31 mouse cellular contexts compared by ENCODE assay signal in genomic region chr4:144396316-144396715, GRCm38 (mm10). TPM values are rescaled to one million over a fixed set of nuclear protein-coding genes. Genes with fewer than 3 reads are reported as not detected.
DNase-seq lines count a peak whose midpoint lies in the region; ATAC-seq and TF ChIP-seq lines count a peak whose summit lies in the region.
"Had no signal": no experiment of that assay in that cellular context is flagged by ENCODE, and none has a peak within 500 bp of the region (broad histone marks: within the 10 kb centered on the region; RNA-seq: fewer than 3 reads in every experiment).

No protein-coding gene starts in this region.

- H3K4me1 ChIP-seq in forebrain, postnatal 0 days (ENCODE audit: insufficient read depth): no peaks in the 10 kb centered on the region

- H3K4me2 ChIP-seq in forebrain, postnatal 0 days (ENCODE audit: low read depth): no peak overlapping the region

- no peaks in the 10 kb centered on the region for H3K27me3 ChIP-seq in forebrain, postnatal 0 days (ENCODE audit: insufficient read depth, low read length)
- H3K27me3 ChIP-seq: CH12.LX, Patski had no signal

- peaks cover 34% of the 10 kb centered on the region for H3K9me3 ChIP-seq in forebrain, postnatal 0 days (ENCODE audit: low read length)

- TF ChIP-seq CTCF in forebrain, postnatal 0 days (IDR thresholded peaks at IDR 0.05; ENCODE audit: low read depth): no peak

- H3K9ac ChIP-seq in forebrain, postnatal 0 days: no peak overlapping the region

- H3K27ac ChIP-seq in forebrain, postnatal 0 days (ENCODE audit: low read depth, low read length): no peak overlapping the region

- no peak for ATAC-seq in forebrain, postnatal 0 days
- ATAC-seq: activated CD4-positive, CD25-positive, alpha-beta regulatory T cell, adult 4 months; CD4-positive, CD25-positive, alpha-beta regulatory T cell, adult 4 months; Patski had no signal

- peak; percentile 65 for DNase-seq in heart, adult 11 months
- no peak for DNase-seq in heart, postnatal 4 days
- peak; percentile 24 for DNase-seq in ES-CJ7 (ENCODE audit: low read depth, low spot score)
- DNase-seq in R1 (ENCODE audit: low read depth, low spot score): peak; percentile 52
- peak; percentile 41 for DNase-seq in ZHBTc4 (ENCODE audit: low read depth, low spot score)
- DNase-seq in gastrocnemius, adult 8-10 months (ENCODE audit: low spot score in 2 of 2): no peak
- DNase-seq in lung, postnatal 10 days: no peak
- no peak for DNase-seq in forebrain, postnatal 0 days
- DNase-seq: adrenal gland, adult 2 months; adrenal gland, adult 8-10 months; adrenal gland, postnatal 10 days; adrenal gland, postnatal 14 days; adrenal gland, postnatal 25 days; adrenal gland, postnatal 36 days; B cell, adult 2 months; cerebellum, adult 11 months; cerebellum, adult 11-12 months; cerebellum, adult 18-20 months; cerebellum, adult 2 months; cerebellum, adult 8-10 months had no signal

- H3K36me3 ChIP-seq in forebrain, postnatal 0 days (ENCODE audit: insufficient read depth): no peaks in the 10 kb centered on the region
- H3K36me3 ChIP-seq: G1E had no signal

- WGBS in forebrain, postnatal 0 days: 49% methylated on average over 3 of the region's 3 CpGs

- H3K4me3 ChIP-seq in forebrain, postnatal 0 days (ENCODE audit: low read depth, low read length): no peak overlapping the region

RNA-seq across cellular contexts. Expression of gene Pramef12, which starts 11.9 kb away (rescaled TPM):
- not detected for total RNA-seq in heart, postnatal 4 days (2021)
- not detected for total RNA-seq in gastrocnemius, adult 8-10 months (2022)
- not detected in 2 replicates for total RNA-seq in forebrain, postnatal 0 days (2014; rRNA removed)
- not detected in 2 replicates for polyA plus RNA-seq in forebrain, postnatal 0 days (2015; fragmentation: Nextera tagmentation; extraction: Ambion mirVana)
- total RNA-seq: adrenal gland, adult 18-20 months; adrenal gland, adult 2 months; adrenal gland, adult 8-10 months; adrenal gland, postnatal 14 days; adrenal gland, postnatal 25 days; adrenal gland, postnatal 36 days; MEL had no signal
- polyA plus RNA-seq: activated CD4-positive, CD25-positive, alpha-beta regulatory T cell, adult 4 months; adrenal gland, adult 2 months; C2C12; CD4-positive, CD25-positive, alpha-beta regulatory T cell, adult 4 months; cerebellum, adult 2 months; G1E had no signal

RNA-seq across cellular contexts. Expression of gene Pramef20, which starts 18.6 kb away (rescaled TPM):
- not detected for total RNA-seq in heart, postnatal 4 days (2021)
- total RNA-seq in gastrocnemius, adult 8-10 months (2022): not detected
- total RNA-seq in forebrain, postnatal 0 days (2014; rRNA removed): not detected in 2 replicates
- polyA plus RNA-seq in forebrain, postnatal 0 days (2015; fragmentation: Nextera tagmentation; extraction: Ambion mirVana): not detected in 2 replicates
- total RNA-seq: adrenal gland, adult 18-20 months; adrenal gland, adult 2 months; adrenal gland, adult 8-10 months; adrenal gland, postnatal 10 days; adrenal gland, postnatal 14 days; adrenal gland, postnatal 25 days; adrenal gland, postnatal 36 days; adrenal gland, postnatal 4 days; CH12.LX; ES-E14; G1E; MEL had no signal
- polyA plus RNA-seq: activated CD4-positive, CD25-positive, alpha-beta regulatory T cell, adult 4 months; adrenal gland, adult 2 months; brain, embryonic 14.5 days; C2C12; CD4-positive, CD25-positive, alpha-beta regulatory T cell, adult 4 months; cerebellum, adult 2 months; G1E; Patski had no signal

RNA-seq across cellular contexts. Expression of gene Gm13119, which starts 38.6 kb away (rescaled TPM):
- not detected for total RNA-seq in heart, postnatal 4 days (2021)
- not detected for total RNA-seq in gastrocnemius, adult 8-10 months (2022)
- not detected in 2 replicates for total RNA-seq in forebrain, postnatal 0 days (2014; rRNA removed)
- not detected in 2 replicates for polyA plus RNA-seq in forebrain, postnatal 0 days (2015; fragmentation: Nextera tagmentation; extraction: Ambion mirVana)
- total RNA-seq: adrenal gland, adult 18-20 months; adrenal gland, adult 2 months; adrenal gland, adult 8-10 months; adrenal gland, postnatal 10 days; adrenal gland, postnatal 14 days; adrenal gland, postnatal 25 days; adrenal gland, postnatal 36 days; adrenal gland, postnatal 4 days; CH12.LX; G1E; MEL had no signal
- polyA plus RNA-seq: activated CD4-positive, CD25-positive, alpha-beta regulatory T cell, adult 4 months; adrenal gland, adult 2 months; brain, embryonic 14.5 days; CD4-positive, CD25-positive, alpha-beta regulatory T cell, adult 4 months; cerebellum, adult 2 months; G1E had no signal

RNA-seq across cellular contexts. Expression of gene 1700012P22Rik, which starts 42.3 kb away (rescaled TPM):
- not detected for total RNA-seq in heart, postnatal 4 days (2021)
- not detected for total RNA-seq in gastrocnemius, adult 8-10 months (2022)
- total RNA-seq in forebrain, postnatal 0 days (2014; rRNA removed): not detected in 2 replicates
- not detected in 2 replicates for polyA plus RNA-seq in forebrain, postnatal 0 days (2015; fragmentation: Nextera tagmentation; extraction: Ambion mirVana)
- total RNA-seq: adrenal gland, adult 18-20 months; adrenal gland, adult 2 months; adrenal gland, adult 8-10 months; adrenal gland, postnatal 10 days; adrenal gland, postnatal 14 days; adrenal gland, postnatal 25 days; adrenal gland, postnatal 36 days; adrenal gland, postnatal 4 days; CH12.LX; ES-E14; G1E; MEL had no signal
- polyA plus RNA-seq: activated CD4-positive, CD25-positive, alpha-beta regulatory T cell, adult 4 months; adrenal gland, adult 2 months; brain, embryonic 14.5 days; C2C12; CD4-positive, CD25-positive, alpha-beta regulatory T cell, adult 4 months; cerebellum, adult 2 months; G1E; Patski had no signal

RNA-seq across cellular contexts. Expression of gene Gm9944, which starts 56.8 kb away (rescaled TPM):
- not detected for total RNA-seq in heart, postnatal 4 days (2021)
- not detected for total RNA-seq in gastrocnemius, adult 8-10 months (2022)
- not detected in 2 replicates for total RNA-seq in forebrain, postnatal 0 days (2014; rRNA removed)
- polyA plus RNA-seq in forebrain, postnatal 0 days (2015; fragmentation: Nextera tagmentation; extraction: Ambion mirVana): not detected in 2 replicates
- total RNA-seq: adrenal gland, adult 18-20 months; adrenal gland, adult 2 months; adrenal gland, adult 8-10 months; adrenal gland, postnatal 10 days; adrenal gland, postnatal 14 days; adrenal gland, postnatal 25 days; adrenal gland, postnatal 36 days; adrenal gland, postnatal 4 days; CH12.LX; ES-E14; G1E; MEL had no signal
- polyA plus RNA-seq: activated CD4-positive, CD25-positive, alpha-beta regulatory T cell, adult 4 months; adrenal gland, adult 2 months; brain, embryonic 14.5 days; C2C12; CD4-positive, CD25-positive, alpha-beta regulatory T cell, adult 4 months; cerebellum, adult 2 months; G1E; Patski had no signal

Comparison
In these comparisons a context has a peak if more than half of its experiments do, and no peak if none do; other contexts are left out.
1. DNase-seq: peak in heart, adult 11 months (single experiment), ES-CJ7 (single experiment), R1 (single experiment) and ZHBTc4 (single experiment); none in heart, postnatal 4 days (single experiment), gastrocnemius, adult 8-10 months (0 of 2), lung, postnatal 10 days (single experiment) and forebrain, postnatal 0 days (single experiment).